Mouse (Mus musculus): Measurements from ENCODE around the gene Tjp1. TPM values are rescaled to one million over a fixed set of nuclear protein-coding genes. Genes with fewer than 3 reads are reported as not detected.

Tjp1 gene
- polyA plus RNA-seq, 1 experiment, result 209 TPM

DNA sequence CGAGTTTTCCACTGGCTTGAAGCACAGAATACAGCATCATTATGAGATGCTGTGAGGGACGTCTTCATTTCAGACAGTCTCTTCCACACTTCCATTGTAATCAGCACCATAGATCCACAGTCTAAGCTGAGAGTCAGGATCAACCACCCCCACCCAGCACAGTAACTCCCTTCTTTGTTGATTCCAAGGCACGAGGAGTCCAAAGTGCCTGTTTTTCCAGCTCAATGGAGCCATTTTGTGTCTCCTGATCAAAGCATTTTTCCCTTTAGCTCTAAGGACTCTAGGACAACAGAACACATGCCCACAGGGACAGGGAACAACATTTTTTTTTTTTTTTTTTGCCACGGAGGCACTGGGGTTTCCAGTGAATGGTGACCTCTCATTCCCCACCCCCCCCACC lies 5.1 kb upstream of the Tjp1 start:
- Histone ChIP-seq H3K36me3 (ENCODE audit: control insufficient read depth, insufficient read depth, low read length, poor library complexity, severe bottlenecking) (no peaks in the 10 kb centered on the region), H3K4me1 (ENCODE audit: control insufficient read depth, insufficient read depth, low read length) (no peaks in the 10 kb centered on the region), H3K27me3 (ENCODE audit: control insufficient read depth, insufficient read depth, low read length, poor library complexity, severe bottlenecking) (no peaks in the 10 kb centered on the region), H3K27ac (ENCODE audit: insufficient read depth, low read length) (no peak overlapping the region), H3K4me3 (ENCODE audit: low read depth, low read length) (no peak overlapping the region), H3K9me3 (replicated peaks; ENCODE audit: control insufficient read depth, insufficient read depth, low read length, poor library complexity, severe bottlenecking) (no peaks in the 10 kb centered on the region), H3K9ac (ENCODE audit: low read depth, poor library complexity, severe bottlenecking) (no peak overlapping the region)
- TF ChIP-seq CTCF (IDR thresholded peaks at IDR 0.05; ENCODE audit: low read depth, low read length), result no peak
- TF ChIP-seq POLR2A (IDR thresholded peaks at IDR 0.05; ENCODE audit: insufficient read depth, low read length), result no peak
- TF ChIP-seq EP300 (IDR thresholded peaks at IDR 0.05; ENCODE audit: insufficient read depth, low read depth, low read length), result no peak

- no peak overlapping the region for H3K9ac ChIP-seq (ENCODE audit: low read depth, poor library complexity, severe bottlenecking)
- H3K27me3 ChIP-seq (ENCODE audit: control insufficient read depth, insufficient read depth, low read length, poor library complexity, severe bottlenecking), result peaks cover 2% of the 10 kb centered on the region; the same call in 1 of the 2 replicates
- no peaks in the 10 kb centered on the region for H3K36me3 ChIP-seq (ENCODE audit: control insufficient read depth, insufficient read depth, low read length, poor library complexity, severe bottlenecking)
- H3K4me1 ChIP-seq (ENCODE audit: control insufficient read depth, insufficient read depth, low read length), result no peaks in the 10 kb centered on the region
- no peak overlapping the region for H3K27ac ChIP-seq (ENCODE audit: insufficient read depth, low read length)
- H3K4me3 ChIP-seq (ENCODE audit: low read depth, low read length), result no peak overlapping the region
- TF ChIP-seq CTCF (IDR thresholded peaks at IDR 0.05; ENCODE audit: low read depth, low read length) (no peak), EP300 (IDR thresholded peaks at IDR 0.05; ENCODE audit: insufficient read depth, low read depth, low read length) (no peak), POLR2A (IDR thresholded peaks at IDR 0.05; ENCODE audit: insufficient read depth, low read length) (no peak)
- H3K9me3 ChIP-seq (replicated peaks; ENCODE audit: control insufficient read depth, insufficient read depth, low read length, poor library complexity, severe bottlenecking), result no peaks in the 10 kb centered on the region
These were observed 4.5 kb downstream of the Tjp1 start for GRCm38 (mm10) chr7:65523116-65523515.

GRCm38 (mm10) chr7:65522490-65522889 lies 5.1 kb downstream of the Tjp1 start:
- TF ChIP-seq CTCF (IDR thresholded peaks at IDR 0.05; ENCODE audit: low read depth, low read length), result no peak
- H3K4me1 ChIP-seq (ENCODE audit: control insufficient read depth, insufficient read depth, low read length), result no peaks in the 10 kb centered on the region
- no peak overlapping the region for H3K4me3 ChIP-seq (ENCODE audit: low read depth, low read length)
- H3K36me3 ChIP-seq (ENCODE audit: control insufficient read depth, insufficient read depth, low read length, poor library complexity, severe bottlenecking), result no peaks in the 10 kb centered on the region
- H3K9ac ChIP-seq (ENCODE audit: low read depth, poor library complexity, severe bottlenecking), result no peak overlapping the region
- no peak overlapping the region for H3K27ac ChIP-seq (ENCODE audit: insufficient read depth, low read length)
- peaks cover 2% of the 10 kb centered on the region; the same call in 1 of the 2 replicates for H3K27me3 ChIP-seq (ENCODE audit: control insufficient read depth, insufficient read depth, low read length, poor library complexity, severe bottlenecking)
- no peaks in the 10 kb centered on the region for H3K9me3 ChIP-seq (replicated peaks; ENCODE audit: control insufficient read depth, insufficient read depth, low read length, poor library complexity, severe bottlenecking)

DNA sequence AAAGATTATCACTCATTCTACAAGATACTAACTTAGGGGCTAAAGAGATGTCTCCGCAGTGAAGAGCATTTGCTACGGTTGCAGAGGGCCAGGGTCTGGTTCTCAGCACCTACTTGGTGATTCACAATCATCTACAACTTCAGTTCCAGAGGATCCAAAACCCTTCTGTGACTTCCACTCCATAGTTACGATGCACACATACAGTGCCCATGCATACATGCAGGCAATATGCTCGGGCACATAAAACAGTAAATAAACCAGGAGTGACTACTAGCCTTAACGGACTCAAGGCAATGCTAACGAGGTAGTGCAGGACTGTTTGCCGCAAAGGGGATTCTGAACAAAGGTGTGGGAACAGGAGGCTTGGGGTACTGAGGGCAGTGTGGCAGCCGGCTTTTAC lies 7.0 kb downstream of the Tjp1 start:
- H3K36me3 ChIP-seq (ENCODE audit: control insufficient read depth, insufficient read depth, low read length, poor library complexity, severe bottlenecking), result no peaks in the 10 kb centered on the region
- no peaks in the 10 kb centered on the region for H3K9me3 ChIP-seq (replicated peaks; ENCODE audit: control insufficient read depth, insufficient read depth, low read length, poor library complexity, severe bottlenecking)
- H3K9ac ChIP-seq (ENCODE audit: low read depth, poor library complexity, severe bottlenecking), result no peak overlapping the region
- no peak for TF ChIP-seq EP300 (IDR thresholded peaks at IDR 0.05; ENCODE audit: insufficient read depth, low read depth, low read length)
- no peak for TF ChIP-seq POLR2A (IDR thresholded peaks at IDR 0.05; ENCODE audit: insufficient read depth, low read length)
- no peak for TF ChIP-seq CTCF (IDR thresholded peaks at IDR 0.05; ENCODE audit: low read depth, low read length)
- no peaks in the 10 kb centered on the region for H3K4me1 ChIP-seq (ENCODE audit: control insufficient read depth, insufficient read depth, low read length)
- H3K27me3 ChIP-seq (ENCODE audit: control insufficient read depth, insufficient read depth, low read length, poor library complexity, severe bottlenecking), result no peaks in the 10 kb centered on the region
- no peak overlapping the region for H3K4me3 ChIP-seq (ENCODE audit: low read depth, low read length)
- H3K27ac ChIP-seq (ENCODE audit: insufficient read depth, low read length), result no peak overlapping the region

DNA sequence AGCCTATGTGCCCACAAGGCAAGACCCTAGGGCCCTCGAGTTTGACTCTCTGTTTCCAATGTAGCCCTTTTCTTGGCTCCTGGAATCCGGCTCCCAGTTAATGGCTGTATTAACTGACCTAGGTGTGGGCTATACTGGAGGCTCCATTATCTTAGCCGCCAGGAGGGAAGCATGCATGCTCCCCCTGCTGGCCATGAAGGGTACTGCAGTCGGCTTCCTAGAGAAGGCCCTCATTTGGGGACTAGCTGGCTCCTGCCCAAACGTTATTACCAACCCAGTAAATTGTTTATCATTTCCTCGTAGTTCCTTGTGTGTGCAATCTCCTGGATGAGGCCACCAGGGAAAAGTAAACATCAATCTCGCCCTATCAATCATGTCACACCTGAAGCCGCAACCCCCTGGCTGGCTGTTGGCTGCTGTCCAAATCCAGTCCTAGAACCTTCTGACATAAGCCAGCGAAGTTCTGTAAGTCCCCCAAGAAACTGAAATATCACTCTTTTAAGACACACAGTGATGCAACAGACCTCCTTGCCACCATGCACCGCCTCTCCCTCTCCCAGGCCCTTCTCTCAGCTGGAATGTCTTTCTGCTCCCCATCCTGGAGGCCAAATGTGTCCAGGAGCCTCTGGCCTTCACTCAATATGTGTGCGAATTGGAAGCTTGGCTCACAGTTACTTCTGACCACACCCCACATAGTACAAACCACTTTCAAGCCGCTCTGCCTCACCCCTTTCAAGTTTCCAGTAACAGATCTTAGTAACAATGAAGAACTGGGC lies 7.6 kb downstream of the Tjp1 start:
- Histone ChIP-seq H3K27ac (ENCODE audit: insufficient read depth, low read length) (no peak overlapping the region), H3K27me3 (ENCODE audit: control insufficient read depth, insufficient read depth, low read length, poor library complexity, severe bottlenecking) (no peaks in the 10 kb centered on the region), H3K9me3 (replicated peaks; ENCODE audit: control insufficient read depth, insufficient read depth, low read length, poor library complexity, severe bottlenecking) (no peaks in the 10 kb centered on the region), H3K4me3 (ENCODE audit: low read depth, low read length) (no peak overlapping the region), H3K4me1 (ENCODE audit: control insufficient read depth, insufficient read depth, low read length) (no peaks in the 10 kb centered on the region), H3K9ac (ENCODE audit: low read depth, poor library complexity, severe bottlenecking) (no peak overlapping the region), H3K36me3 (ENCODE audit: control insufficient read depth, insufficient read depth, low read length, poor library complexity, severe bottlenecking) (no peaks in the 10 kb centered on the region)
- TF ChIP-seq EP300 (IDR thresholded peaks at IDR 0.05; ENCODE audit: insufficient read depth, low read depth, low read length) (no peak), CTCF (IDR thresholded peaks at IDR 0.05; ENCODE audit: low read depth, low read length) (peak; percentile 83)

DNA sequence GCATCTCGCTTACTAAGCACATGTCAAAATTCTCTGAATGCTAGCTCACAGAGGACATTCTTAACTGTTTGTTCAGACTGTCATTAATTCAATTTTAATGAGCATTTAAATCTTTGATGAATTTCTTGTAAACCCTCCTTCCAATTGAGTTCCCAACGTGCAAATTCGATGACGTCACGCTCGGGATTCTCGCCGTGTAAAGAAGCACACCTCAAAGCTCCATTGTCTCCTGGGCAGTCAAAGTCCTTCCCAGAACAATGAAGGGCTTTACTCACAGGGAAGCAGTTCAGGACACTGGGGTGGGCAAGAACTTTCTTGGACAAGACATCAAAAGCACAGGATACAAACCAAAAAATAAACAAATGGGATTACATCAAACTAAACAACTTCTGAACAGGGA lies 10.7 kb downstream of the Tjp1 start:
- Histone ChIP-seq H3K36me3 (ENCODE audit: control insufficient read depth, insufficient read depth, low read length, poor library complexity, severe bottlenecking) (no peaks in the 10 kb centered on the region), H3K9ac (ENCODE audit: low read depth, poor library complexity, severe bottlenecking) (no peak overlapping the region), H3K27me3 (ENCODE audit: control insufficient read depth, insufficient read depth, low read length, poor library complexity, severe bottlenecking) (no peaks in the 10 kb centered on the region), H3K27ac (ENCODE audit: insufficient read depth, low read length) (no peak overlapping the region), H3K4me1 (ENCODE audit: control insufficient read depth, insufficient read depth, low read length) (no peaks in the 10 kb centered on the region), H3K9me3 (replicated peaks; ENCODE audit: control insufficient read depth, insufficient read depth, low read length, poor library complexity, severe bottlenecking) (no peaks in the 10 kb centered on the region), H3K4me3 (ENCODE audit: low read depth, low read length) (no peak overlapping the region)
- no peak for TF ChIP-seq CTCF (IDR thresholded peaks at IDR 0.05; ENCODE audit: low read depth, low read length)
- no peak for TF ChIP-seq EP300 (IDR thresholded peaks at IDR 0.05; ENCODE audit: insufficient read depth, low read depth, low read length)
- TF ChIP-seq POLR2A (IDR thresholded peaks at IDR 0.05; ENCODE audit: insufficient read depth, low read length), result no peak
